Mouse (Mus musculus): ENCODE data around the gene Slc35a1.

GRCm38 (mm10) chr4:34626401-34626800 lies 60.8 kb downstream of the Slc35a1 start:
- TF ChIP-seq CTCF (IDR thresholded peaks at IDR 0.05; ENCODE audit: low read depth, low read length), result no peak
- TF ChIP-seq POLR2A (IDR thresholded peaks at IDR 0.05; ENCODE audit: extremely low read depth, insufficient read depth, low read length), result no peak

Data from liver, adult 2 months (tissue).